Mouse (Mus musculus) cerebellum, adult 2 months (tissue): ENCODE results near the gene Spaca3.

Experiments
- CTCF ChIP-seq: fragments of 200-500 bp; IDR thresholded peaks from 2 replicates; pipeline ENCODE4 v1.5.1; 2011; ENCODE audit warnings: low read depth, mild to moderate bottlenecking, control low read depth, low read length, moderate library complexity, borderline replicate concordance; ENCODE audit not compliant: insufficient read depth
- POLR2A ChIP-seq: fragments of 200-500 bp; IDR thresholded peaks from 2 replicates; pipeline ENCODE4 v1.6.1; 2011; ENCODE audit warnings: low read length, control low read depth, borderline replicate concordance; ENCODE audit not compliant: insufficient read depth

- TF ChIP-seq CTCF (no peak), POLR2A (no peak)
Measured at GRCm38 (mm10) chr11:80887021-80887420, 28.9 kb downstream of the Spaca3 start.
